Mouse (Mus musculus): Measurements from ENCODE around the gene Ano8. TPM values are rescaled to one million over a fixed set of nuclear protein-coding genes. Genes with fewer than 3 reads are reported as not detected.

The Ano8 gene
- polyA plus RNA-seq, 1 experiment from 2014 or later: 6.3 TPM

DNA sequence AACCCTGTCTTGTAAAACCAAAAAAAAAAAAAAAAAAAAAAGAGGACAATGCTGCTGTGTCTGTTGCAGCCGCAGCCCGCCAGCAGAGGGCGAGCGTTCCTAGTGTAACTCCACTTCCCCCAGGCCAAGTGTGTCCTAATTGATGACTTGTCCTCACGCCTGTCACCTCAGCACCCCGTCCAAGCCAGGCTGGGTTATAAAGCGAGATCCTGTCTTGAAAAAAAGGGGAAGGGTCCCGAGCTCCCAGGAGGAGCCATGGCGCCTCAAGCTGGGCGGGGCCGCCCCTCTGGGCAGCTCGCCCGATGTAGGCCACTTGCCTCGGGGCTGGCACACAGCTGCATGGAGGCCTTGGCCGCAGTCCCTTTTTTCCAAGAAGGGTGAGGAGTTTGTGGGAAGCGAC, 9.3 kb upstream of the Ano8 start:
- H3K9ac ChIP-seq (ENCODE audit: low read length): no peak overlapping the region
- peaks cover 10% of the 10 kb centered on the region for H3K36me3 ChIP-seq (ENCODE audit: control insufficient read depth, insufficient read depth, low read length)
- H3K4me3 ChIP-seq (ENCODE audit: low read depth, low read length): no peak overlapping the region
- ATAC-seq (ENCODE audit: insufficient read depth, low FRiP score, low TSS enrichment) (peak; percentile 62), DNase-seq (ENCODE audit: low spot score) (peak; percentile 86)
- no peaks in the 10 kb centered on the region for H3K9me3 ChIP-seq (ENCODE audit: control insufficient read depth, low read length)
- no peaks in the 10 kb centered on the region for H3K27me3 ChIP-seq (ENCODE audit: control insufficient read depth, insufficient read depth, low read length)
- H3K4me1 ChIP-seq (ENCODE audit: control insufficient read depth, insufficient read depth, low read length): peaks cover 9% of the 10 kb centered on the region
- WGBS: 28% methylated on average over 16 of the region's 16 CpGs
- H3K4me2 ChIP-seq (ENCODE audit: low read depth): no peak overlapping the region
- no peak overlapping the region for H3K27ac ChIP-seq (ENCODE audit: low read depth, low read length)

DNA sequence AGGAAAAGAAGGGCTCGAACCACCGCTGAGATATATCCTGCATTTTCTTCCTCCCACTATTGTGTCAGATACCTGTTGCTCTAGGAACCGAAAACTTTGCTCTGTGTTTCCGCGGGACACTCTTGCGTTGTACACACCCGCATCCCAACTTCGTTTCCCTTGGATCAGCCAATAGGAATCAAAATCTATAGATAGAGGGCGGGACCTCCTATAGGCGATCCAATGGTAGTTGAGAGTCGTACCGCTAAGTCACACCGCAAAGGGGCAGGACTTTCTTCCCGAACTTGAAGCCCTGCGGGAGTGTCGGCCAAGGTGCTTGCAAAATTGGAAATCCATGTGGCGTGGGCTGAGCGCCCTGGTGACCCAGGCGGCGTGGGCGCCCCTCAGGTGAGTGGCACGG, 2.7 kb upstream of the Ano8 start:
- Histone ChIP-seq H3K4me2 (ENCODE audit: low read depth) (peak overlapping the region; percentile 96), H3K36me3 (ENCODE audit: control insufficient read depth, insufficient read depth, low read length) (peaks cover 10% of the 10 kb centered on the region), H3K27me3 (ENCODE audit: control insufficient read depth, insufficient read depth, low read length) (no peaks in the 10 kb centered on the region), H3K9ac (ENCODE audit: low read length) (peak overlapping the region; percentile 71), H3K4me1 (ENCODE audit: control insufficient read depth, insufficient read depth, low read length) (peaks cover 12% of the 10 kb centered on the region), H3K4me3 (ENCODE audit: low read depth, low read length) (peak overlapping the region; percentile 83), H3K9me3 (ENCODE audit: control insufficient read depth, low read length) (no peaks in the 10 kb centered on the region), H3K27ac (ENCODE audit: low read depth, low read length) (no peak overlapping the region)
- DNase-seq (ENCODE audit: low spot score) (peak; percentile 88), ATAC-seq (ENCODE audit: insufficient read depth, low FRiP score, low TSS enrichment) (peak; percentile 83)
- WGBS: 0% methylated on average over 22 of the region's 22 CpGs

DNA sequence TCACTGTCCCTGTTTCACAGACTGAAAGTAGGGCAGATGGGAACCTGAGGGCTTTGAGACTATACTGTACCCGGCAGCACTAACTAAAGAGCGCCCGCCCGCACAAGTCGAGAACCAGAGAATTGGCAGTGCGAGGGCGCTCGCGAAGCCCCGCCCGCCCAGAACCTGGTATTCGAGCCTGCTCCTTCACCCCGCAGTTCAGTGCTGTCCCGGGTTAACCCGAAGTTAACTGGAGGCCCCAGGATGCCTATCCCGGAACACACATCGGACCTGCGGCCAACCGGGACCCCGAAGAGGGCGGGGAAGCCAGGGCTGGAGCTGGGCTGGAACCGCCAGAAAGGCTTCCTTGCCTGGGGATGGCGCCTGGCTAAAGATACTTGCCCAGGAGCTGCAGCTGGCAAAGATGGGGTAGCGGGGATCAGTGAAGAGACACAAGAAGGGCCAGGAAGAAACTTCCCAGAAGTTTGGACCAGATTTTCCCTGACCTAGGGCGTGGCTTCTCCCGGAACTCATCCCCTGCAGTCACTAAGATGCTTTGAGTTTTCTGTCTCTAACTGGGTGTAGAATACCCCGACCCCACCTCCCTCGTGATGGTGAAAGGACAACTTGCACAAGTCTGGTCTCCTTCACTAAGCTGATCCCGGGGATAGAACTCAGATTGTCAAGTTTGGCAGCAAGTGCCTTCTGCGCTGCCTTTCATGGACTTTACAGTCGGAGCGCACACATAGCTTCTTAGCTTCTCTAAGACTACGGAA, 2.1 kb upstream of the Ano8 start, which contains the start of gene Gtpbp3:
Gene Gtpbp3 (plus strand): TSS at position 413 of the 755 bp plus-strand sequence.
- ATAC-seq (ENCODE audit: insufficient read depth, low FRiP score, low TSS enrichment) (peak; percentile 20), DNase-seq (ENCODE audit: low spot score) (peak; percentile 78)
- Histone ChIP-seq H3K9ac (ENCODE audit: low read length) (peak within 1 kb of the TSS; percentile 72), H3K36me3 (ENCODE audit: control insufficient read depth, insufficient read depth, low read length) (peaks cover 8% of the 10 kb centered on the region; the same call in 1 of the 2 replicates), H3K4me1 (ENCODE audit: control insufficient read depth, insufficient read depth, low read length) (peaks cover 12% of the 10 kb centered on the region), H3K27ac (ENCODE audit: low read depth, low read length) (peak within 1 kb of the TSS; percentile 65; the same call in 1 of the 2 replicates), H3K27me3 (ENCODE audit: control insufficient read depth, insufficient read depth, low read length) (no peaks in the 10 kb centered on the region), H3K4me3 (ENCODE audit: low read depth, low read length) (peak within 1 kb of the TSS; percentile 83), H3K9me3 (ENCODE audit: control insufficient read depth, low read length) (no peaks in the 10 kb centered on the region), H3K4me2 (ENCODE audit: low read depth) (peak within 1 kb of the TSS; percentile 96)
- WGBS: 1% methylated on average over 33 of the region's 33 CpGs

DNA sequence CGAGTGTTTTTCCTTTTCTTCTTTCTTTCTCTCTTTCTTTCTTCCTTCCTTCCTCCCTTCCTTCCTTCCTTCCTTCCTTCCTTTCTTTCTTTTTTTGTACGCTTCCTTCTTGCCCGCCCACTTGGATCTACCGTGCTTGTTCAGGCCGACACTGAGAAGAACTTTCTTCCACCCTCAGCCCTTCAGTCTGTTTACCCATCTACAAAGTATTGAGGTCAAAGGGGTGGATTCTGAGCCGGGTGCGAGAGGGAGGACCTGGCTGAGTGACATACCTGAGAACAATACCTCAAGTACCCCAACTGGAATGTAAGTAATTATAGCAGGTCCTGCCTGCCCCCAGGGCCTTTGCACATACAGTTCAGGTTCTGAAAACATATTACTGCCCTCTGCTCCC, 370 bp upstream of the Ano8 start:
- Histone ChIP-seq H3K4me1 (ENCODE audit: control insufficient read depth, insufficient read depth, low read length) (peaks cover 12% of the 10 kb centered on the region), H3K4me2 (ENCODE audit: low read depth) (peak overlapping the region; percentile 66)
- 25% methylated on average over 7 of the region's 7 CpGs for WGBS

DNA sequence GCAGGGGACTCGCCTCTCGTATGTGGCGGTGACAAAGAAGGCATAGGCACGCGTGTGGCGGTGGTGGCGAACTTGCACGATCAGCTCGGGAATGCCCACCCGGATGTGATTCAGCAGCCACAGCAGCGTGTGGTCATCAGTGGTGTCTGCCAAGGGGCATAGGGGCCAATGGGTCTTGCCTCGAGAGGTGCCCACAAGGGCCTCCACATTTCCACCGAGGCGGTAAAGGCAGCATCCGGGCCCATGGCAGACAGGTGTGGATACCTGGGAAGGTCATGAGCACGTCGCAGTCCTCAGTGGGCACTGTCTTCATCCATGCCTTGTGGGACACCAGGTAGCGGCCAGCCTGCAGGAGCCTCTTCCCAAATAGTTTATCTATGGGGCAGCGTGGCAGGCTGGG, 1.0 kb downstream of the Ano8 start:
- Histone ChIP-seq H3K4me1 (ENCODE audit: control insufficient read depth, insufficient read depth, low read length) (peaks cover 12% of the 10 kb centered on the region), H3K4me2 (ENCODE audit: low read depth) (peak overlapping the region; percentile 66)

More for the DNA sequence above, 370 bp upstream of the Ano8 start:
- H3K27me3 ChIP-seq (ENCODE audit: control insufficient read depth, insufficient read depth, low read length): no peaks in the 10 kb centered on the region
- peak overlapping the region; percentile 89 for H3K4me3 ChIP-seq (ENCODE audit: low read depth, low read length)
- peak overlapping the region; percentile 37 for H3K9ac ChIP-seq (ENCODE audit: low read length)
- H3K27ac ChIP-seq (ENCODE audit: low read depth, low read length): peak overlapping the region; percentile 82
- no peak for ATAC-seq (ENCODE audit: insufficient read depth, low FRiP score, low TSS enrichment)
- H3K36me3 ChIP-seq (ENCODE audit: control insufficient read depth, insufficient read depth, low read length): peaks cover 2% of the 10 kb centered on the region; the same call in 1 of the 2 replicates
- no peaks in the 10 kb centered on the region for H3K9me3 ChIP-seq (ENCODE audit: control insufficient read depth, low read length)
- no peak for DNase-seq (ENCODE audit: low spot score)

DNA sequence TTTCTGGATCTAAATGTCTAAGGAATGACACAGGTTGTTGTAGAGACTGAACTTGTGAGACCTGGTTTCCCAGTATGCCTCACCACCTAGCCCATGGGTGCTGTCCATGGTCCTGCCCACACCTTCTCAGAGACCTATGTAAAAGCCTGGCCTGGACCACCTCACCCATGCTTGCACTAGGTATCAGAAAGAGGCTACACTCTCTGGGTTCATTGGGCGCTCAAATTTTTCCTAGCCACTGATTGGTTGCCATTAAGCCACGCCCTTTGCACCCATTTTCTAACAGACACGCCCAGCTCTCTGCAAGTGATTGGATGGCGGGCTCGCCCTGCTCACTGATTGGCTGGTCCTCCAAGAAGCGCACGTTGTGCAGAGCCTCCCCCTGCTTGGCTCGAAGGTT, 1.8 kb downstream of the Ano8 start:
- Histone ChIP-seq H3K27me3 (ENCODE audit: control insufficient read depth, insufficient read depth, low read length) (no peaks in the 10 kb centered on the region), H3K9ac (ENCODE audit: low read length) (no peak overlapping the region), H3K4me2 (ENCODE audit: low read depth) (no peak overlapping the region), H3K27ac (ENCODE audit: low read depth, low read length) (no peak overlapping the region), H3K36me3 (ENCODE audit: control insufficient read depth, insufficient read depth, low read length) (peaks cover 2% of the 10 kb centered on the region), H3K4me1 (ENCODE audit: control insufficient read depth, insufficient read depth, low read length) (peaks cover 4% of the 10 kb centered on the region), H3K9me3 (ENCODE audit: control insufficient read depth, low read length) (no peaks in the 10 kb centered on the region), H3K4me3 (ENCODE audit: low read depth, low read length) (no peak overlapping the region)
- 44% methylated on average over 8 of the region's 8 CpGs for WGBS
- DNase-seq (ENCODE audit: low spot score): no peak
- ATAC-seq (ENCODE audit: insufficient read depth, low FRiP score, low TSS enrichment): no peak

More for the DNA sequence above, 1.0 kb downstream of the Ano8 start:
- Histone ChIP-seq H3K9ac (ENCODE audit: low read length) (peak overlapping the region; percentile 96; the same call in 1 of the 2 replicates), H3K4me3 (ENCODE audit: low read depth, low read length) (peak overlapping the region; percentile 89), H3K36me3 (ENCODE audit: control insufficient read depth, insufficient read depth, low read length) (no peaks in the 10 kb centered on the region; the same call in 1 of the 2 replicates), H3K27me3 (ENCODE audit: control insufficient read depth, insufficient read depth, low read length) (no peaks in the 10 kb centered on the region), H3K9me3 (ENCODE audit: control insufficient read depth, low read length) (no peaks in the 10 kb centered on the region), H3K27ac (ENCODE audit: low read depth, low read length) (no peak overlapping the region)
- DNase-seq (ENCODE audit: low spot score) (no peak), ATAC-seq (ENCODE audit: insufficient read depth, low FRiP score, low TSS enrichment) (no peak)
- WGBS: 94% methylated on average over 19 of the region's 19 CpGs

- H3K4me1 ChIP-seq (ENCODE audit: control insufficient read depth, insufficient read depth, low read length): peaks cover 9% of the 10 kb centered on the region; the same call in 1 of the 2 replicates
- H3K4me3 ChIP-seq (ENCODE audit: low read depth, low read length): no peak overlapping the region
- no peak for DNase-seq (ENCODE audit: low spot score)
- no peak overlapping the region for H3K9ac ChIP-seq (ENCODE audit: low read length)
- no peak for ATAC-seq (ENCODE audit: insufficient read depth, low FRiP score, low TSS enrichment)
- H3K27me3 ChIP-seq (ENCODE audit: control insufficient read depth, insufficient read depth, low read length): no peaks in the 10 kb centered on the region
- H3K36me3 ChIP-seq (ENCODE audit: control insufficient read depth, insufficient read depth, low read length): peaks cover 8% of the 10 kb centered on the region
- H3K4me2 ChIP-seq (ENCODE audit: low read depth): no peak overlapping the region
- 89% methylated on average over 11 of the region's 11 CpGs for WGBS
- H3K9me3 ChIP-seq (ENCODE audit: control insufficient read depth, low read length): no peaks in the 10 kb centered on the region
- H3K27ac ChIP-seq (ENCODE audit: low read depth, low read length): no peak overlapping the region
These were observed 6.8 kb downstream of the Ano8 start for GRCm38 (mm10) chr8:71478943-71479342.

DNA sequence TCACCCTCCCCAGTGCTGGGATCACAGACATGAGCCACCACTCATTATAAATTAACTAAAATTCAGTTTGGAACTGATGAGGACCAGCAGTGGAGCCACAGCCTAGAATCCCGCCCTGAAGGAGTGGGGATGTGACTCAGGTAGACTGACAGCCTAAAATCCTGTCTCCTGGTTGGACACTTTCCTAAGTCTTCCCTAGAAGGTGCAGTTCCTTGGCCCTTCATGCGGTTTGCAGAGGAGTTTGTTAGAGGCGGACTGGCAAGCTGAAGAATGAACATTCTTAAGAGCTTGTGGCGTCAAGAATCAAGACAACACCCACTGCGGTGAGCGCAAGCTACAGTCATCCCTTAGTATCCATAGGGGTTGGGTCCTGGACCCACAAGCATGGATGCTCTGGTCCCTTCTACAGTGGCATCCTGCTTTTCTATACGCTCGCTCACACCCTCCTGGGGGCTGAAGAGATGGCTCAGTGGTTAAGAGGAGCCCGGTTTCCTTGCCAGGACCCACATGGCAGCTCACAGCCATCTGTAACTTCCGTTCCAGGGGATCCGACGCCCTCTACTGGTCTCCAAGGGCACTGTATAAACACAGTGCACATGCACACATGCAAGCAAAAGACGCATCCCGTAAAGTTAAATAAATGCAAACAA, 8.4 kb downstream of the Ano8 start:
- Histone ChIP-seq H3K36me3 (ENCODE audit: control insufficient read depth, insufficient read depth, low read length) (peaks cover 10% of the 10 kb centered on the region), H3K4me1 (ENCODE audit: control insufficient read depth, insufficient read depth, low read length) (peaks cover 9% of the 10 kb centered on the region; the same call in 1 of the 2 replicates), H3K4me3 (ENCODE audit: low read depth, low read length) (peak overlapping the region; percentile 50), H3K27me3 (ENCODE audit: control insufficient read depth, insufficient read depth, low read length) (no peaks in the 10 kb centered on the region), H3K9ac (ENCODE audit: low read length) (no peak overlapping the region), H3K9me3 (ENCODE audit: control insufficient read depth, low read length) (no peaks in the 10 kb centered on the region), H3K4me2 (ENCODE audit: low read depth) (peak overlapping the region; percentile 89), H3K27ac (ENCODE audit: low read depth, low read length) (peak overlapping the region; percentile 82; the same call in 1 of the 2 replicates)
- 43% methylated on average over 14 of the region's 14 CpGs for WGBS
- ATAC-seq (ENCODE audit: insufficient read depth, low FRiP score, low TSS enrichment) (0 out of 2 replicates have a peak, but pooled peaks have one; percentile 3), DNase-seq (ENCODE audit: low spot score) (peak; percentile 47)
